Mouse (Mus musculus): ENCODE results near the gene Trip11. TPM values are rescaled to one million over a fixed set of nuclear protein-coding genes. Genes with fewer than 3 reads are reported as not detected.

The Trip11 gene
- total RNA-seq, 2 experiments from 2014 or later, result 30.7 to 30.8 TPM

DNA sequence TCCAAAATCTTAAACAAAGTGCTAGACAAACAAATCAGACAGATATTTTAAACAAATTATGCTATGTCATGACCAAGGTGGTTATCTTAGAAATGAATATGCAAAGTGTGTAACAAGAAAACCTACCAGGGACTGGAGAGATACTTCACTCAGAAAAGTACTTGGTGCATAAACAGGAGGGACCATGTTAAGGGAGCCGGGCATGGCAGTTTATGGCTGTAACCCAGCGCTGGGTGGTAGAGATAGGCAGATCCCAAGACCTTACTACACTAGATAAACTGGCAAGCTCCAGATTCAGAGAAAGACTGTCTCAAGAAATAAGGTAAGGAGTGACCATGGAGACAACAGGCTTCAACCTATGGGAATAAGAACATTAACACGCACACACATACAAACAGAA is 123.3 kb downstream of the Trip11 start:
- no peak for TF ChIP-seq CTCF (IDR thresholded peaks at IDR 0.05)
- H3K27ac ChIP-seq, result no peak overlapping the region
- intact Hi-C loops (cut with DNase I), result no loop called here
- no peak for DNase-seq (ENCODE audit: extremely low spot score in 1 of 2, low spot score in 2 of 2)
- H3K4me3 ChIP-seq, result no peak overlapping the region

DNA sequence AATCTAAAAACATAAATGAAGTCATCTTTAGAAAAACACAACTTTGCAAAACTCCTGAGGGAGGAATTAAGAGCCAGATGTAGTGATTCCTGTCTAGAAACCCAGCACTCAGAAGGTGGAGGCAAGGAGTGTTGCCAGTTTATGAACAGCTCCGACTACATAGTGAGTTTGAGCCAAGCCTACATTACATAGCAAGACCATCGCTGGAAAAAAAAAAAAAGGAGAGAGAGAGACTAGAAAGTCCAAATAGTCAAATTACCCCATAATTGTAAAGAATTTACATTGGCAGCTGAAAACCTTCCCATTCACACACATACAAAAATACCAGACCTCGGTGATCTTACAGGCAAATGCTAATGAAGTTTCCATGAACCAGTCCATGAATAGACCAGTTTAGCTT is 123.8 kb downstream of the Trip11 start:
- DNase-seq (ENCODE audit: extremely low spot score in 1 of 2, low spot score in 2 of 2), result no peak
- TF ChIP-seq CTCF (IDR thresholded peaks at IDR 0.05), result no peak
- Histone ChIP-seq H3K4me3 (no peak overlapping the region), H3K27ac (no peak overlapping the region)
- intact Hi-C loops (cut with DNase I), result no loop called here

Other genes with a start within 250 kb of the Trip11 start
- gene Tc2n, start 194.7 kb downstream of the Trip11 start, total RNA-seq (2021), result under 1 TPM; 0.19 to 0.23 TPM
- 1 to 10 TPM; 4.7 to 6.5 TPM for gene Fbln5, start 94.2 kb downstream of the Trip11 start, total RNA-seq (2021)
- gene Atxn3, start 45.0 kb upstream of the Trip11 start, total RNA-seq (2021), result 10 to 100 TPM; 21.9 to 22.1 TPM
- gene Cpsf2, start 62.7 kb upstream of the Trip11 start, total RNA-seq (2021), result 10 to 100 TPM; 24.6 to 27.6 TPM
- 10 to 100 TPM; 46.4 to 47.2 TPM for gene Slc24a4, start 215.5 kb upstream of the Trip11 start, total RNA-seq (2021)

Data from left cerebral cortex, adult 2 months (tissue).